In the genomic region with DNA sequence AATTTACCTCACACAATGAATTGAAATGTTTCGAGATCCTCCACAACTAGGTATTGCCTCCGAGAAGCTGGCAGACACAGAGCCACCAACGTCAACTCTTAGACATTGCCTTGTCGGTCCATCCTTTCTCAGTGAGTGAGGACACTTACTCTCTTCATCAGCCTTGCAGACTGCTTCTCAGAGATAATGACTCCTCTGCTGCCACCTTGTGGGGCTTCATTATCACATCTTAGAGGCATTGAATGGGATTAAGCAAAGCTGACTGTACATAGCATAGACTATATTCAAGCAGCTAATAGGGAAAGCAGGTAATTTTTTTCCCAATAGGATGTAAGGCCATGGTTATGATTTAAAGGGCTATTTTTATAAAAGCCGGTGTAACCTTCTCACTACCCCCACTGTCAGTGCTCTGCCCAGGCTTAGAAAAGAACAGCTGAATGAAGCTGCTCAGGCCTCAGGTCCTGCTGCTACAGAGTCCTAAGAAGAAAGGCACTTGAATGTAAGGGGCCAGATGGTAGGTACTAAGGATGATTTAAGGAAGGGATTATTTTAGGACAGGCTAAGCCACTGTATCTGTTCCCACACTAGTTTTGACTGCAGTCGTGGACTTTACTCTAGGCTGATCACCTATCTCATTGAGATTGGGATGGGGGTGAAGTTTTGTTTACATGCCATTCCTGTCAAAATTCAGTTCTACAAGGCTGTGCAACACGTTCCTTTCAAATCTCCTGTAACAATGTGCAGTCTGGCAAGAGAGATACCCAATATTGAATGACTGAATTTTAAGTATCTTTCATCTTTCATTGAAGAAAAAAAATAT, we compare ENCODE assay signal across 8 mouse cellular contexts. TPM values are rescaled to one million over a fixed set of nuclear protein-coding genes. Genes with fewer than 3 reads are reported as not detected.
DNase-seq lines count a peak whose midpoint lies in the region; ATAC-seq lines count a peak whose summit lies in the region.

No protein-coding gene starts in this region.

- no peaks in the 10 kb centered on the region for H3K4me1 ChIP-seq in embryonic facial prominence, embryonic 10.5 days
- H3K4me1 ChIP-seq in hindbrain, embryonic 13.5 days (replicated peaks), result no peaks in the 10 kb centered on the region

- 52% methylated on average over 7 of the region's 7 CpGs for WGBS in embryonic facial prominence, embryonic 10.5 days
- 50% methylated on average over 7 of the region's 7 CpGs for WGBS in hindbrain, embryonic 13.5 days

- H3K36me3 ChIP-seq in embryonic facial prominence, embryonic 10.5 days (replicated peaks), result no peaks in the 10 kb centered on the region
- no peaks in the 10 kb centered on the region for H3K36me3 ChIP-seq in hindbrain, embryonic 13.5 days

- DNase-seq in adrenal gland, adult 18-20 months (ENCODE audit: low spot score in 2 of 2), result peak; percentile 24 to 30
- no peak for DNase-seq in adrenal gland, postnatal 4 days (ENCODE audit: low spot score in 2 of 2)
- DNase-seq in T-cell, adult 2 months (ENCODE audit: low spot score), result peak; percentile 46
- peak; percentile 22 for DNase-seq in embryonic facial prominence, embryonic 10.5 days (ENCODE audit: low spot score)
- DNase-seq in layer of hippocampus, adult 8-10 months (ENCODE audit: low spot score in 2 of 2), result peak; percentile 39 to 69
- peak; percentile 63 for DNase-seq in lung, postnatal 25 days (ENCODE audit: low spot score)
- peak; percentile 62 for DNase-seq in right cerebral cortex, postnatal 25 days

- no peak overlapping the region for H3K27ac ChIP-seq in embryonic facial prominence, embryonic 10.5 days (replicated peaks)
- no peak overlapping the region for H3K27ac ChIP-seq in hindbrain, embryonic 13.5 days

- no peak overlapping the region for H3K9ac ChIP-seq in hindbrain, embryonic 13.5 days

- peak; percentile 90 for ATAC-seq in hindbrain, embryonic 13.5 days (ENCODE audit: low FRiP score)

- no peaks in the 10 kb centered on the region for H3K27me3 ChIP-seq in embryonic facial prominence, embryonic 10.5 days (replicated peaks; ENCODE audit: low read depth, poor library complexity, severe bottlenecking)
- H3K27me3 ChIP-seq in hindbrain, embryonic 13.5 days, result peaks cover 2% of the 10 kb centered on the region; the same call in 1 of the 2 replicates

- no peak overlapping the region for H3K4me3 ChIP-seq in embryonic facial prominence, embryonic 10.5 days
- H3K4me3 ChIP-seq in hindbrain, embryonic 13.5 days, result no peak overlapping the region

- H3K9me3 ChIP-seq in embryonic facial prominence, embryonic 10.5 days, result no peaks in the 10 kb centered on the region
- no peaks in the 10 kb centered on the region for H3K9me3 ChIP-seq in hindbrain, embryonic 13.5 days

- no peak overlapping the region for H3K4me2 ChIP-seq in hindbrain, embryonic 13.5 days

RNA-seq across cellular contexts. Expression of gene Ifih1, which starts 8.7 kb away (rescaled TPM):
- 1 to 10 TPM; 8.4 to 10.0 TPM for total RNA-seq in adrenal gland, adult 18-20 months (2021)
- 10 to 100 TPM in 1 of 2 experiments, 1 to 10 TPM in 1; 8.8 to 10.6 TPM for total RNA-seq in adrenal gland, postnatal 4 days (2021)
- polyA plus RNA-seq in embryonic facial prominence, embryonic 10.5 days (2016; fragmentation: Nextera tagmentation; extraction: Ambion mirVana), result 0.45 and 0.62 TPM in 2 replicates
- 1.2 and 1.5 TPM in 2 replicates for polyA plus RNA-seq in hindbrain, embryonic 13.5 days (2015; fragmentation: Nextera tagmentation; extraction: Ambion mirVana)
- total RNA-seq in layer of hippocampus, adult 8-10 months (2022), result 1 to 10 TPM; 2.3 to 5.9 (median 4.0) TPM

RNA-seq across cellular contexts. Expression of gene Gca, which starts 9.4 kb away (rescaled TPM):
- 1 to 10 TPM; 1.7 to 3.3 TPM for total RNA-seq in adrenal gland, adult 18-20 months (2021)
- 10 to 100 TPM in 1 of 2 experiments, 1 to 10 TPM in 1; 6.2 to 10.4 TPM for total RNA-seq in adrenal gland, postnatal 4 days (2021)
- polyA plus RNA-seq in embryonic facial prominence, embryonic 10.5 days (2016; fragmentation: Nextera tagmentation; extraction: Ambion mirVana), result 2.3 TPM in 2 replicates
- polyA plus RNA-seq in hindbrain, embryonic 13.5 days (2015; fragmentation: Nextera tagmentation; extraction: Ambion mirVana), result 3.3 and 3.7 TPM in 2 replicates
- total RNA-seq in layer of hippocampus, adult 8-10 months (2022), result 10 to 100 TPM; 10.9 to 20.0 (median 13.0) TPM

Comparison
In these comparisons a context has a peak if more than half of its experiments do, and no peak if none do; other contexts are left out.
1. DNase-seq: peak in adrenal gland, adult 18-20 months (2 of 2), T-cell, adult 2 months (single experiment), embryonic facial prominence, embryonic 10.5 days (single experiment), layer of hippocampus, adult 8-10 months (2 of 2), lung, postnatal 25 days (single experiment) and right cerebral cortex, postnatal 25 days (single experiment); none in adrenal gland, postnatal 4 days (0 of 2).